Mouse (Mus musculus) kidney, embryonic 14.5 days (tissue): ENCODE measurements around the gene Slc34a3. TPM values are rescaled to one million over a fixed set of nuclear protein-coding genes. Genes with fewer than 3 reads are reported as not detected.

ENCODE experiments used
- ATAC-seq: fragments of 200-750 bp; cut with Nextera tagmentation; 2 replicates; pipeline ENCODE4 v1.8.0; 2017; ENCODE audit warnings: moderate number of reproducible peaks, mild to moderate bottlenecking, moderate TSS enrichment, moderate library complexity; ENCODE audit not compliant: low FRiP score, low TSS enrichment
- H3K27ac ChIP-seq: fragments of 300-500 bp; sonication (generic); 2 replicates; pipeline ENCODE4 v1.5.1; 2014; ENCODE audit warnings: low read depth, mild to moderate bottlenecking, low read length, moderate library complexity, mixed read lengths
- H3K27me3 ChIP-seq: fragments of 300-500 bp; sonication (generic); 2 replicates; pipeline ENCODE4 v1.6.1; 2014; ENCODE audit warnings: mild to moderate bottlenecking, low read length; ENCODE audit not compliant: control insufficient read depth, insufficient read depth
- H3K36me3 ChIP-seq: fragments of 300-500 bp; sonication (generic); 2 replicates; pipeline ENCODE4 v1.6.1; 2014; ENCODE audit warnings: low read length, mixed read lengths; ENCODE audit not compliant: control insufficient read depth, insufficient read depth
- H3K4me1 ChIP-seq: fragments of 300-500 bp; sonication (generic); 2 replicates; pipeline ENCODE4 v1.6.1; 2014; ENCODE audit warnings: low read length, mixed read lengths; ENCODE audit not compliant: control insufficient read depth, insufficient read depth
- H3K4me2 ChIP-seq: fragments of 300-500 bp; sonication (generic); replicated peaks from 2 replicates; pipeline ENCODE4 v1.6.1; 2014; ENCODE audit warnings: low read depth, mild to moderate bottlenecking, low read length
- H3K4me3 ChIP-seq: fragments of 300-500 bp; sonication (generic); 2 replicates; pipeline ENCODE4 v1.5.1; 2014; ENCODE audit warnings: mild to moderate bottlenecking, low read length
- H3K9ac ChIP-seq: fragments of 300-500 bp; sonication (generic); 2 replicates; pipeline ENCODE4 v1.6.1; 2014; ENCODE audit warnings: low read depth, mild to moderate bottlenecking, low read length, moderate library complexity
- H3K9me3 ChIP-seq: fragments of 300-500 bp; sonication (generic); 2 replicates; pipeline ENCODE4 v1.6.1; 2016; ENCODE audit warnings: low read length; ENCODE audit not compliant: control insufficient read depth
- WGBS: fragments of 180-500 bp; shearing (Covaris S2); extraction: QIAGEN DNeasy Blood & Tissue Kit; methylation state at CpG from one replicate; pipeline ENCODE4 v1.1.7; 2014; 5-methylcytosine and 5-hydroxymethylcytosine counted together
- polyA plus RNA-seq: library from polyadenylated mRNA; unstranded; fragments of >200 nt; fragmentation: Nextera tagmentation; extraction: Ambion mirVana; gene quantifications from 2 replicates; pipeline ENCODE4 v1.2.1, GENCODE M21; 2014

The Slc34a3 gene
- polyA plus RNA-seq, 1 experiment from 2014 or later: 0.34 TPM

DNA sequence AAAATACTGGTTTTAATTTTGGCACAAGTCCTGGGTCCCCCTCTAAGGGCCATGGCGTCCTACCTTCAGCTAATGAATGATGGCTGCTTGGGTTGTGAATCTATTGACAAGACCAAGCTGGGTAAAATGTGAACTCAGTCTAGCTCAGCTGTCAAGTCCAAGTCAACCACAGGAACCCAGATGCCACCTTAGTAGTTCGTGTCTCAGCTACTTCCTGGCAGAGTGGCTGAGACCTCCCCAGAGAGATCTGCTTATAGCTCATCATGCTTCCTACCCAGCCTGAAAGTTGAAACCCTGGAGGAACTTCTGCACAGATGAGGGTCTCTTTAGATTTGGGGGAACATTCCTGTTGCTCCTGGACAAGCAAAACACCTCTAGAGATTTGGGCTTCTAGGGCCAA, 50.8 kb downstream of the Slc34a3 start:
- WGBS: 50% methylated on average over 2 of the region's 2 CpGs
- Histone ChIP-seq H3K36me3 (no peaks in the 10 kb centered on the region), H3K4me3 (peak overlapping the region; percentile 67; the same call in 1 of the 2 replicates), H3K4me1 (peaks cover 22% of the 10 kb centered on the region), H3K9ac (no peak overlapping the region), H3K9me3 (no peaks in the 10 kb centered on the region), H3K4me2 (peak overlapping the region; percentile 89), H3K27me3 (peaks cover 24% of the 10 kb centered on the region), H3K27ac (no peak overlapping the region)
- ATAC-seq: no peak

DNA sequence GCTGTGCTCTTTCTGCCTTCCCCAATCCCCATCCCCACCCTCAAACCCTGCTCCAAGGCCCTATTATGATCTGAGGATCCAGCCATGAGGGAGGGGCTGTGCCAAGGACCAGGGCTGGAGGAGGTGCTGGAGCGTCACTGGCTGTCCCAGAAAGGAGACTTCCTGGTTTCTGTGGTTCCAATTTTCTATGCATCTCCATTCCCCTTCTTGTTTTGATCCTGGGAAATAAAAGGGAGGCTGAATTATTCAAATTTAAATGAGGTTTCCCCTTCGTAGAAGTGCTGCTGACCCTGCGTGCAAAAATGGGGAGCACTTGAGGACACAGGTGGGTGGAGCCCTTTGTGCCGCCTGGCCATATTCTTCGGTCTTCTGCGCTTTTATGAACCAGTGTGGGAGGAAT, 51.5 kb downstream of the Slc34a3 start:
- no peak for ATAC-seq
- Histone ChIP-seq H3K4me2 (peak overlapping the region; percentile 89), H3K27me3 (peaks cover 27% of the 10 kb centered on the region), H3K4me1 (peaks cover 28% of the 10 kb centered on the region), H3K36me3 (no peaks in the 10 kb centered on the region), H3K4me3 (peak overlapping the region; percentile 67), H3K9ac (peak overlapping the region; percentile 77; the same call in 1 of the 2 replicates), H3K27ac (no peak overlapping the region), H3K9me3 (no peaks in the 10 kb centered on the region)
- 19% methylated on average over 6 of the region's 6 CpGs for WGBS

DNA sequence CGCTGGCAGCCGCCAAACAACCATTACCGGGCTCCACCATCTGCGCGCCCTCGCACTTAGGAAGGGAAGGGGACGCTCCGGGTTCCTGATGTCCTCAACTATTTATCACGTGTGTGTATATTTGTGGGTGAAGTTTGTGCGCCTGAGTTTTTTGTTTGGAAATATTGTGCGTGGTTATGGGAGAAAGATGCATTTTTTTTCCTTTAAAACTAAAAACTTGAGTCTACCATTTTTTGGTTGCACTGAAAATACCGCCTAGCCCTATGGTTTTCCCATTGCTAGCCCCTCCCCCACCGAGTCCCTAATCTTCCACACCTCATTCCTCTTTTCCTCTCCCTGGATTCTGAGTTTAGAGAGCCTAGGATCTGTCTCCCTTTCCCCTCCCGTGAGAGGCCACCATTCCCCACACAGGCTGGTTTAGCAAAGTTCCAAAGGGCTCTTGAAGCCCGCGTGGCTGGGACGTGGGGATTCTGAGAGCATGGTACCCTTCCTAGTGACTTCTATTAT, 52.2 kb downstream of the Slc34a3 start:
- peak overlapping the region; percentile 67 for H3K4me3 ChIP-seq
- H3K9ac ChIP-seq: peak overlapping the region; percentile 77
- ATAC-seq: no peak
- H3K27me3 ChIP-seq: peaks cover 27% of the 10 kb centered on the region
- WGBS: under 1% methylated on average over 17 of the region's 17 CpGs
- H3K9me3 ChIP-seq: no peaks in the 10 kb centered on the region
- H3K4me1 ChIP-seq: peaks cover 35% of the 10 kb centered on the region
- H3K4me2 ChIP-seq: peak overlapping the region; percentile 89
- no peaks in the 10 kb centered on the region for H3K36me3 ChIP-seq
- H3K27ac ChIP-seq: peak overlapping the region; percentile 82

DNA sequence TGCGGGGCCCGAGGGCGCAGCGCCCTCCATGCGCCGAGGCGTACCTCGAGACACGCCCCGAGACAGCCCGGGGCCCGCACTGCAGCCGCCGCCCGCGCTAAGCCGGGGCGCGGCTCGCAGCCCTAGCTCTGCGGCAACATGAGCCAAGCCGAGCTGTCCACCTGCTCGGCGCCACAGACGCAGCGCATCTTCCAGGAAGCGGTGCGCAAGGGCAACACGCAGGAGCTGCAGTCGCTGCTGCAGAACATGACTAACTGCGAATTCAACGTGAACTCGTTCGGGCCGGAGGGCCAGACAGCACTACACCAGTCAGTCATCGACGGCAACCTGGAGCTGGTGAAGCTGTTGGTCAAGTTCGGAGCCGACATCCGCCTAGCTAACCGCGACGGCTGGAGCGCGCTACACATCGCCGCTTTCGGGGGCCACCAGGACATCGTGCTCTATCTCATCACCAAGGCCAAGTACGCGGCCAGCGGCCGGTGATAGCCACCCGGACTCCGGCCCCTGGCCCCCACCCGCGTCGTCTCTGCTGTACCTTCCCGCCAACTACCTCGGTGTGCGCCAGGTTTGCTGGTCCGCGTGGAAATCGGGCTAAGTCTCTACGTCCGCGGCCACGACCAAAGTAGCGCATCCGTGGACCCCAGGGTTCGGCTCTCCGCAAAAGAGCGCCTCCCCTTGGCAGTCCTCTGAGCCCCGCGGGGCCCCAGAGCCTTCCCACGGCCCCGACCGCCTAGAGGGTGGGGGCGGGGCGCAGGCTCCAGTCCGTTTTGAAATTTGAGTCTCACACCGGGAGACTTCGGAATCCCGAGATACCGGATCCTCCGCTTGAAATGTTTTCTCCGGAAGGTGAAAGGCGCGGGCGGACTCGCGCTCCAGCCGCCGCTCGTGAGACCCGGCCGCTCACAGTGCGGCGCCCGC, 52.9 kb downstream of the Slc34a3 start:
- peaks cover 41% of the 10 kb centered on the region for H3K4me1 ChIP-seq
- H3K27me3 ChIP-seq: peaks cover 27% of the 10 kb centered on the region
- peak; percentile 16 for ATAC-seq
- H3K4me2 ChIP-seq: peak overlapping the region; percentile 89
- under 1% methylated on average over 100 of the region's 100 CpGs for WGBS
- no peaks in the 10 kb centered on the region for H3K36me3 ChIP-seq
- peak overlapping the region; percentile 77 for H3K9ac ChIP-seq
- peak overlapping the region; percentile 82 for H3K27ac ChIP-seq
- peak overlapping the region; percentile 67 for H3K4me3 ChIP-seq
- H3K9me3 ChIP-seq: no peaks in the 10 kb centered on the region

DNA sequence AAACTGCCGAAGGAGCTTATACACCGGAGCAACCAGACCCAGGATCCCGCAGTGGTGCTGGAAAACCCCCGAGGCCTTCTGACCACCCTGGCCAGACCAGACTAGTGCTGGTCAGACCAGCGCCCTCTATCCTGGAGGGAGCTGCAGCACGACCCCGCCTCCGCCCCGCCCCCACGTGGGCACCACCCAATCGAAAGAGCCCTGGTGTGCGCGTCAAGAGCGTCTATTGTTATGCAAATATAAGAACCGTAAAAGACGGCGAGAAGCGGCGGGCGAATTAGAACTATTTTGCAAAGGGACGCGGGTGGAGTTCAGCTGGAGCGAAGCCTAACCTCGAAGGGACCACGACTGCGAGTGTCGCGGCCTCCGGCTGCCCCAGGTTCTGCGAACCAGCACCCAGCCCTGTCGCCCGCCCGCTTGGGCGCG, 53.7 kb downstream of the Slc34a3 start, which contains the start of gene Nrarp:
Gene Nrarp, plus strand, starts transcription at position 281 of the 426 bp plus-strand sequence.
- peaks cover 43% of the 10 kb centered on the region for H3K4me1 ChIP-seq
- H3K4me2 ChIP-seq: peak within 1 kb of the TSS; percentile 89
- no peaks in the 10 kb centered on the region for H3K36me3 ChIP-seq
- H3K4me3 ChIP-seq: peak within 1 kb of the TSS; percentile 67
- peak within 1 kb of the TSS; percentile 82 for H3K27ac ChIP-seq
- ATAC-seq: peak; percentile 88
- WGBS: 0% methylated on average over 34 of the region's 35 CpGs
- H3K9me3 ChIP-seq: no peaks in the 10 kb centered on the region
- peak within 1 kb of the TSS; percentile 77 for H3K9ac ChIP-seq
- peaks cover 27% of the 10 kb centered on the region for H3K27me3 ChIP-seq

DNA sequence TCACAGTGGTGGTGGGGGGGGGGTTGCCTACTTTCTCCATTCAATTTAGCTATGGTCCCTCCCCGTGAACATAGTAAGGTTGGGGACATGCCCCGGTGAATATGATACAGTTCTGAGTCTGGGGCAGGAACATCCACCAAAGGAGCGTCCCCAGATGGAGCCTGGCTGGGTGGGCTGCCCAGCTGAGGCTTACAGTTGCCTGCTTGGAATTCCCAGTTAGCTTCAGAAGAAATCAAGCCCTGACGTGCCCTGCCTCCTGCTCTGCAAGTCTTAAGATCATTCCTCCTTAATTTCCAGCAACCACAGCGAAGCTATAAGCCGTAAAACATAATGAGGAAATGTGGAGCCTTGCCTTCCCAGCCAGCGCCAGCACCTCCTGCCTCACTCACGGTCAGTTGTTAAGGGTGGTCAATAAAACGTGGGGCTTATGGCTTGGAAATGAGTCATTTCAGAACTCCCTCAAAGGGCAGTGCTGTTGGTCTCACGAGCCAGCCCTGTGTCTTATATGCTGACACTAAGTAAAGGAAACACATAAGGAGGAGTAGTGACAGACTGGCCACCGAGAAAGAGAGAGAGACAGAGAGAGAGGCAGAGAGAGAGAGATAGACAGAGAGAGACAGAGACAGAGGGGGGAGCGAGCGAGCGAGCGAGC, 54.5 kb downstream of the Slc34a3 start:
- H3K36me3 ChIP-seq: no peaks in the 10 kb centered on the region
- peak overlapping the region; percentile 67 for H3K4me3 ChIP-seq
- ATAC-seq: no peak
- WGBS: 17% methylated on average over 15 of the region's 15 CpGs
- peaks cover 39% of the 10 kb centered on the region for H3K4me1 ChIP-seq
- H3K27ac ChIP-seq: no peak overlapping the region; the same call in 1 of the 2 replicates
- H3K4me2 ChIP-seq: peak overlapping the region; percentile 89
- no peaks in the 10 kb centered on the region for H3K9me3 ChIP-seq
- peak overlapping the region; percentile 35; the same call in 1 of the 2 replicates for H3K9ac ChIP-seq
- peaks cover 27% of the 10 kb centered on the region for H3K27me3 ChIP-seq

Other genes with a start within 250 kb of the Slc34a3 start
- 57.4 and 67.7 TPM in 2 replicates for gene Nsmf, start 180.0 kb downstream of the Slc34a3 start, polyA plus RNA-seq
- 1.3 and 3.0 TPM in 2 replicates for gene Entpd8, start 154.1 kb downstream of the Slc34a3 start, polyA plus RNA-seq
- gene Noxa1, start 139.2 kb downstream of the Slc34a3 start, polyA plus RNA-seq: 0.36 and 0.53 TPM in 2 replicates
- gene Nrarp, start 53.6 kb downstream of the Slc34a3 start, polyA plus RNA-seq: 8.7 and 21.0 TPM in 2 replicates
- 6.8 and 11.3 TPM in 2 replicates for gene Tor4a, start 37.5 kb downstream of the Slc34a3 start, polyA plus RNA-seq
- gene Nelfb, start 22.9 kb downstream of the Slc34a3 start, polyA plus RNA-seq: 72.7 and 101 TPM in 2 replicates
- gene Stpg3, start 19.7 kb downstream of the Slc34a3 start, polyA plus RNA-seq: 0.49 and 0.54 TPM in 2 replicates
- 0.55 TPM in 1 of 2 replicates, not detected in the other for gene Fam166a, start 15.6 kb downstream of the Slc34a3 start, polyA plus RNA-seq
- gene Tubb4b, start 9.7 kb downstream of the Slc34a3 start, polyA plus RNA-seq: 532 and 565 TPM in 2 replicates
- gene Rnf224, start 2.4 kb upstream of the Slc34a3 start, polyA plus RNA-seq: 0.20 and 0.39 TPM in 2 replicates
- gene Rnf208, start 7.9 kb upstream of the Slc34a3 start, polyA plus RNA-seq: 19.8 and 21.2 TPM in 2 replicates
- not detected in 2 replicates for gene Cysrt1, start 8.1 kb upstream of the Slc34a3 start, polyA plus RNA-seq
- gene AL732309.1, start 12.5 kb upstream of the Slc34a3 start, polyA plus RNA-seq: 3.6 and 4.7 TPM in 2 replicates
- 17.0 and 25.4 TPM in 2 replicates for gene Tmem203, start 21.1 kb upstream of the Slc34a3 start, polyA plus RNA-seq
- 5.8 and 7.3 TPM in 2 replicates for gene Tprn, start 28.3 kb upstream of the Slc34a3 start, polyA plus RNA-seq
- gene Ssna1, start 38.1 kb upstream of the Slc34a3 start, polyA plus RNA-seq: 212 and 253 TPM in 2 replicates
- 71.4 and 111 TPM in 2 replicates for gene Anapc2, start 38.1 kb upstream of the Slc34a3 start, polyA plus RNA-seq
- gene Tmem210, start 53.8 kb upstream of the Slc34a3 start, polyA plus RNA-seq: not detected in 2 replicates
- gene Lrrc26, start 55.6 kb upstream of the Slc34a3 start, polyA plus RNA-seq: not detected in 2 replicates
- 0.32 and 0.64 TPM in 2 replicates for gene Grin1, start 84.8 kb upstream of the Slc34a3 start, polyA plus RNA-seq
- 89.9 and 106 TPM in 2 replicates for gene Man1b1, start 98.0 kb upstream of the Slc34a3 start, polyA plus RNA-seq
- 15.4 and 16.2 TPM in 2 replicates for gene Dpp7, start 122.0 kb upstream of the Slc34a3 start, polyA plus RNA-seq
- gene Uap1l1, start 131.3 kb upstream of the Slc34a3 start, polyA plus RNA-seq: 19.3 and 25.0 TPM in 2 replicates
- 45.1 and 47.2 TPM in 2 replicates for gene Sapcd2, start 138.0 kb upstream of the Slc34a3 start, polyA plus RNA-seq
- gene Entpd2, start 161.5 kb upstream of the Slc34a3 start, polyA plus RNA-seq: 2.0 and 2.7 TPM in 2 replicates
- 32.8 and 34.0 TPM in 2 replicates for gene Npdc1, start 165.0 kb upstream of the Slc34a3 start, polyA plus RNA-seq
- not detected in 2 replicates for gene Fut7, start 188.9 kb upstream of the Slc34a3 start, polyA plus RNA-seq
- gene Abca2, start 194.3 kb upstream of the Slc34a3 start, polyA plus RNA-seq: 8.1 and 11.2 TPM in 2 replicates
- 0.57 and 1.2 TPM in 2 replicates for gene Clic3, start 222.5 kb upstream of the Slc34a3 start, polyA plus RNA-seq
- 23.5 and 23.9 TPM in 2 replicates for gene Paxx, start 226.7 kb upstream of the Slc34a3 start, polyA plus RNA-seq
- 1.1 and 1.5 TPM in 2 replicates for gene Ptgds, start 235.7 kb upstream of the Slc34a3 start, polyA plus RNA-seq